Mouse (Mus musculus) adrenal gland, adult 8-10 months (tissue): ENCODE results near the gene Gemin2. TPM values are rescaled to one million over a fixed set of nuclear protein-coding genes. Genes with fewer than 3 reads are reported as not detected.
A peak's percentile ranks its signal among the peaks of the same experiment; 100 is the strongest.
"Not testable (repeated sequence)": the region's sequence is repeated elsewhere in the genome, so short reads cannot be mapped to it uniquely, and the experiment has no call there.

Experiments used
- DNase-seq: peaks from one replicate; pipeline ENCODE4 v3.0.0; 2022
- total RNA-seq, 4 experiments: library from RNA; stranded (reverse); gene quantifications; 2 replicates each; pipeline ENCODE4 v1.2.4; 2022

Gemin2 gene
- total RNA-seq, 4 experiments from 2014 or later: 7.3 to 11.2 (median 9.3) TPM

GRCm38 (mm10) chr12:59058242-59058641, 45.0 kb downstream of the Gemin2 start:
- not testable (repeated sequence) for DNase-seq

GRCm38 (mm10) chr12:59060322-59060721, 47.1 kb downstream of the Gemin2 start:
- no peak for DNase-seq

- peak; percentile 63 for DNase-seq
Measured at GRCm38 (mm10) chr12:59060993-59061595, 47.9 kb downstream of the Gemin2 start, which contains the start of gene Trappc6b. Gene Trappc6b (minus strand): TSS chr12:59061472.

- no peak for DNase-seq
Measured at GRCm38 (mm10) chr12:59064837-59065236, 51.6 kb downstream of the Gemin2 start.

GRCm38 (mm10) chr12:59065776-59066175, 52.6 kb downstream of the Gemin2 start:
- DNase-seq: no peak

- DNase-seq: peak; percentile 97
Measured at GRCm38 (mm10) chr12:59066448-59067077, 53.4 kb downstream of the Gemin2 start, which contains the start of gene Pnn. Gene Pnn (plus strand): TSS chr12:59066884.

- no peak for DNase-seq
Measured at GRCm38 (mm10) chr12:59067095-59067494, 53.9 kb downstream of the Gemin2 start.

- no peak for DNase-seq
Measured at GRCm38 (mm10) chr12:59068791-59069190, 55.6 kb downstream of the Gemin2 start.

GRCm38 (mm10) chr12:59072286-59072685, 59.1 kb downstream of the Gemin2 start:
- DNase-seq: no peak

- DNase-seq: no peak
Measured at GRCm38 (mm10) chr12:59074052-59074451, 60.9 kb downstream of the Gemin2 start.

- DNase-seq: no peak
Measured at GRCm38 (mm10) chr12:59076996-59077395, 63.8 kb downstream of the Gemin2 start.

- DNase-seq: no peak
Measured at GRCm38 (mm10) chr12:59077883-59078282, 64.7 kb downstream of the Gemin2 start.

Other genes starting within 250 kb of the Gemin2 start
- 10 to 100 TPM; 43.3 to 52.8 (median 44.8) TPM for gene Sec23a, start 1.4 kb upstream of the Gemin2 start, total RNA-seq
- gene Trappc6b, start 48.1 kb downstream of the Gemin2 start, total RNA-seq: 10 to 100 TPM; 82.3 to 99.7 (median 89.9) TPM
- 10 to 100 TPM; 25.6 to 55.4 (median 43.2) TPM for gene Pnn, start 53.5 kb downstream of the Gemin2 start, total RNA-seq
- gene Mia2, start 82.4 kb downstream of the Gemin2 start, total RNA-seq: 100 to 1,000 TPM; 105 to 141 (median 129) TPM
- gene Fbxo33, start 206.3 kb downstream of the Gemin2 start, total RNA-seq: 10 to 100 TPM; 41.6 to 67.2 (median 48.8) TPM